Mouse (Mus musculus) lung, postnatal 0 days (tissue): Measurements from ENCODE around the gene Ctc1. TPM values are rescaled to one million over a fixed set of nuclear protein-coding genes. Genes with fewer than 3 reads are reported as not detected.

ENCODE experiments used
- ATAC-seq: fragments of 200-750 bp; cut with Nextera tagmentation; 2 replicates; pipeline ENCODE4 v1.8.0; 2017; ENCODE audit warnings: moderate library complexity
- DNase-seq: peaks from one replicate; pipeline ENCODE4 v3.0.0-alpha.2; 2016; ENCODE audit warnings: low spot score
- H3K27ac ChIP-seq: fragments of 300-500 bp; sonication (generic); 2 replicates; pipeline ENCODE4 v1.5.1; 2014; ENCODE audit warnings: antibody characterized with exemption, mild to moderate bottlenecking, low read length, mixed read lengths
- H3K27me3 ChIP-seq: fragments of 300-500 bp; sonication (generic); replicated peaks from 2 replicates; pipeline ENCODE4 v1.6.1; 2014; ENCODE audit warnings: low read length, mixed read lengths; ENCODE audit not compliant: insufficient read depth
- H3K36me3 ChIP-seq: fragments of 300-500 bp; sonication (generic); 2 replicates; pipeline ENCODE4 v1.6.1; 2014; ENCODE audit warnings: low read length, mixed read lengths; ENCODE audit not compliant: insufficient read depth
- H3K4me1 ChIP-seq: fragments of 300-500 bp; sonication (generic); 2 replicates; pipeline ENCODE4 v1.6.1; 2014; ENCODE audit warnings: antibody characterized with exemption, low read depth, low read length, mixed read lengths; ENCODE audit not compliant: insufficient read depth
- H3K4me2 ChIP-seq: fragments of 300-500 bp; sonication (generic); replicated peaks from 2 replicates; pipeline ENCODE4 v1.6.1; 2014; ENCODE audit warnings: low read depth, mild to moderate bottlenecking, low read length, moderate library complexity, mixed read lengths
- H3K4me3 ChIP-seq: fragments of 300-500 bp; sonication (generic); 2 replicates; pipeline ENCODE4 v1.5.1; 2014; ENCODE audit warnings: low read depth, low read length
- H3K9ac ChIP-seq: fragments of 300-500 bp; sonication (generic); replicated peaks from 2 replicates; pipeline ENCODE4 v1.6.1; 2014; ENCODE audit warnings: low read depth, mild to moderate bottlenecking
- H3K9me3 ChIP-seq: fragments of 300-500 bp; sonication (generic); 2 replicates; pipeline ENCODE4 v1.6.1; 2016; ENCODE audit warnings: low read length, mixed read lengths
- CTCF ChIP-seq: IDR thresholded peaks from 2 replicates; pipeline ENCODE4 v1.5.1; 2016; ENCODE audit warnings: antibody characterized with exemption, mild to moderate bottlenecking
- EP300 ChIP-seq: IDR thresholded peaks from 2 replicates; pipeline ENCODE4 v1.6.1; 2016; ENCODE audit warnings: antibody characterized with exemption, mild to moderate bottlenecking, control low read depth
- WGBS: fragments of 180-500 bp; shearing (Covaris S2); extraction: QIAGEN DNeasy Blood & Tissue Kit; methylation state at CpG from one replicate; pipeline ENCODE4 v1.1.7; 2014; 5-methylcytosine and 5-hydroxymethylcytosine counted together
- polyA plus RNA-seq: library from polyadenylated mRNA; unstranded; fragments of >200 nt; fragmentation: Nextera tagmentation; extraction: Ambion mirVana; gene quantifications from 2 replicates; pipeline ENCODE4 v1.2.1, GENCODE M21; 2015

Ctc1 gene
- polyA plus RNA-seq, 1 experiment from 2014 or later: 12.3 TPM

GRCm38 (mm10) chr11:69064259-69065133 is 48.8 kb downstream of the Ctc1 start:
- Histone ChIP-seq H3K4me1 (peaks cover 14% of the 10 kb centered on the region; the same call in 1 of the 2 replicates), H3K9ac (peak overlapping the region; percentile 60), H3K36me3 (no peaks in the 10 kb centered on the region), H3K27ac (no peak overlapping the region), H3K4me2 (peak overlapping the region; percentile 83), H3K4me3 (peak overlapping the region; percentile 73), H3K9me3 (no peaks in the 10 kb centered on the region), H3K27me3 (no peaks in the 10 kb centered on the region)
- TF ChIP-seq EP300: no peak
- no peak for TF ChIP-seq CTCF
- DNase-seq: no peak
- no peak for ATAC-seq
- 52% methylated on average over 9 of the region's 9 CpGs for WGBS

- Histone ChIP-seq H3K36me3 (no peaks in the 10 kb centered on the region), H3K4me1 (peaks cover 18% of the 10 kb centered on the region), H3K27me3 (no peaks in the 10 kb centered on the region), H3K4me2 (peak overlapping the region; percentile 53; the same call in 1 of the 2 replicates), H3K9ac (no peak overlapping the region), H3K27ac (no peak overlapping the region), H3K9me3 (no peaks in the 10 kb centered on the region), H3K4me3 (no peak overlapping the region)
- TF ChIP-seq EP300 (no peak), CTCF (no peak)
- no peak for DNase-seq
- WGBS: 52% methylated on average over 3 of the region's 3 CpGs
- ATAC-seq: no peak
These were observed 49.7 kb downstream of the Ctc1 start for GRCm38 (mm10) chr11:69065394-69065925.

DNA sequence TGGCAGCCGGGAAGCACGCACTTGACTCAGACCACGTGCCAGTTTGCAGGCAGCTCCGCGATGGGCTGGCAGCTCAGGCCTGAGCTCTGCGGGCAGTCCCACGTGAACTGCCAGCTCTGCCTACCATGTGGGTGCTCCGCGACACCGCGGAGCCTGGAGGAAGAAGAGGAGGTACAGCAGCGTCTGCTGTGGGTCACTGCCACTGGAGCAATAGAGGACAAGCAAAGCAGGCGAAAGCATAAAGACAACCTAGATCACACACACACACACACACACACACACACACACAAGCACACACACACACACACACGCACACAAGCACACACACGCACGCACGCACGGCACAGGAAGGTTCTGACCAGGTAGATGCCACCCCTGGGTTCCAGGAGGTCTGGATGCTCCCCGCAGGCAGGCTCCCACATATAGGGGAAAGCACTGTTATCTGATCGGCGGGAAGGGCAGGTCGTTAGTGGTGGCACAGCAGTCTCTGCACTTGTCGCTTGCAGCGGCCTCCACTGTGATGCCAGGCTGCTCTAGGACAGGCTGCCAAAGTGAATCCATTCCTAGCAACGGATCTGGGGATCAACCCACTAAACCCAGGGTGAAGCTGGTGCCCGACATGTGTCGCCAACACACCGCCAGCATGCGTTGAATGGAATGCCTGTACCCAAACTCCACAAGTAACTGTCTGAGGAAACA is 50.6 kb downstream of the Ctc1 start:
- H3K9ac ChIP-seq: no peak overlapping the region
- H3K36me3 ChIP-seq: no peaks in the 10 kb centered on the region
- peak; percentile 58 for DNase-seq
- TF ChIP-seq CTCF: no peak
- TF ChIP-seq EP300: no peak
- no peaks in the 10 kb centered on the region for H3K9me3 ChIP-seq
- WGBS: 4% methylated on average over 26 of the region's 29 CpGs
- H3K4me1 ChIP-seq: peaks cover 17% of the 10 kb centered on the region
- H3K27ac ChIP-seq: no peak overlapping the region
- H3K4me2 ChIP-seq: peak overlapping the region; percentile 53
- H3K4me3 ChIP-seq: no peak overlapping the region
- no peak for ATAC-seq
- H3K27me3 ChIP-seq: no peaks in the 10 kb centered on the region

DNA sequence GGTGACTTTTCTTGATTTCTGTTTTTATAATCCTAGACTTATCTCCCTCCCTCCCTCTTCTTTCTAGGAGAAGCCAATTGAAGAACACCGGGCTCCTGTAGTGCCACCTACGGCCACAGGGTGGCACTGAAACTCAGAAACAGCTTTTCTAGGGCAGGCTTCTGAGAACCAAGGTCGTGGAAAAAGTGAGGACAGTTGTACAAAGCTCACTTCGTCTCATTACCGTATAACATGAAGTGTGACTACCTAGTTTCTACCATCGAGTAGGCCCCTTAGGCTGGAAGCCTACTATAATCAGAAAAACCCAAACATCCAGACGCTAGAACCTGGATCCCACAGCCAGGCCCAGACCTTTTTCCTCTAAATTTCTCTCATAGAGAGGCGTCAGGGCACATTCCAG is 51.2 kb downstream of the Ctc1 start:
- Histone ChIP-seq H3K9ac (no peak overlapping the region), H3K4me1 (peaks cover 17% of the 10 kb centered on the region), H3K4me2 (peak overlapping the region; percentile 53), H3K27me3 (no peaks in the 10 kb centered on the region), H3K27ac (peak overlapping the region; percentile 51; the same call in 1 of the 2 replicates), H3K4me3 (no peak overlapping the region), H3K36me3 (no peaks in the 10 kb centered on the region), H3K9me3 (no peaks in the 10 kb centered on the region)
- peak; percentile 19 for ATAC-seq
- peak; percentile 96 for DNase-seq
- TF ChIP-seq CTCF: peak; percentile 89
- TF ChIP-seq EP300: 0 out of 2 replicates have a peak, but pooled peaks have one; percentile 27
- 7% methylated on average over 8 of the region's 8 CpGs for WGBS

GRCm38 (mm10) chr11:69067601-69068000 is 51.9 kb downstream of the Ctc1 start:
- Histone ChIP-seq H3K9me3 (no peaks in the 10 kb centered on the region), H3K36me3 (no peaks in the 10 kb centered on the region), H3K4me1 (peaks cover 17% of the 10 kb centered on the region), H3K27ac (peak overlapping the region; percentile 51; the same call in 1 of the 2 replicates), H3K27me3 (no peaks in the 10 kb centered on the region), H3K4me2 (0 out of 2 replicates have a peak overlapping the region, but pooled peaks have one; percentile 5), H3K9ac (no peak overlapping the region), H3K4me3 (no peak overlapping the region)
- ATAC-seq (no peak), DNase-seq (peak; percentile 65)
- TF ChIP-seq CTCF (no peak), EP300 (no peak)
- 20% methylated on average over 6 of the region's 6 CpGs for WGBS

DNA sequence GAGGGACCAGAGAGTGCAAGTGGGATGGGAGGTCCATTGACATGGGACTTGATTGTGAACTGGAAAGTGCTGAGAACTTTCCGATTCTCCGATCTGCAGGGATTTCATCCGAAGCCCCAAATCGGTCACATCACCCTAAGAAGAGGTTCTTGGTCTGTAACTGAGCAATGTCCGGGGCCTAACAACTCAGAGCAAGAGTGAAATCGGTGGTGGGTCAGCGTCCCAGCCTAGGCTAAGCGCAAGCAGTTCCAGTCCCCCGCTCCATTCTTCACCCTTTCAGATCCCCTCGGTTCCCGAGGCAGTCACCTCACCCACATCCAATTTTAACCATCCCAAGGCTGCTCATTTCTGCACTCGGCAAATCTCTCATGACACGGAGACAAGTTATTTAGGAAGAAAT is 54.4 kb downstream of the Ctc1 start:
- WGBS: 1% methylated on average over 13 of the region's 13 CpGs

More for the DNA sequence above, 54.4 kb downstream of the Ctc1 start:
- H3K4me2 ChIP-seq: peak overlapping the region; percentile 79
- peak overlapping the region; percentile 59 for H3K9ac ChIP-seq
- DNase-seq: no peak
- H3K4me3 ChIP-seq: peak overlapping the region; percentile 45
- peak overlapping the region; percentile 79 for H3K27ac ChIP-seq
- no peaks in the 10 kb centered on the region for H3K36me3 ChIP-seq
- peaks cover 17% of the 10 kb centered on the region for H3K4me1 ChIP-seq
- H3K9me3 ChIP-seq: no peaks in the 10 kb centered on the region
- TF ChIP-seq EP300 (no peak), CTCF (no peak)
- ATAC-seq: no peak
- no peaks in the 10 kb centered on the region for H3K27me3 ChIP-seq
